Mouse (Mus musculus): ENCODE results near the gene Sf3a2.

GRCm38 (mm10) chr10:80797186-80798149 is 530 bp upstream of the Sf3a2 start:
- TF ChIP-seq CTCF (IDR thresholded peaks at IDR 0.05; ENCODE audit: control insufficient read depth, insufficient read depth, insufficient replicate concordance, low read depth, low read length) = no peak
- TF ChIP-seq POLR2A (IDR thresholded peaks at IDR 0.05; ENCODE audit: control insufficient read depth, low read depth, low read length) = no peak; the same call in 1 of the 2 replicates
